Mouse (Mus musculus) midbrain, embryonic 13.5 days (tissue): ENCODE data around the gene Dtwd1. TPM values are rescaled to one million over a fixed set of nuclear protein-coding genes. Genes with fewer than 3 reads are reported as not detected.

ENCODE experiments used
- ATAC-seq: fragments of 200-750 bp; cut with Nextera tagmentation; 2 replicates; pipeline ENCODE4 v1.8.0; 2017; ENCODE audit warnings: mild to moderate bottlenecking, moderate TSS enrichment, moderate library complexity
- H3K27ac ChIP-seq: fragments of 300-500 bp; sonication (generic); 2 replicates; pipeline ENCODE4 v1.5.1; 2015; ENCODE audit warnings: inconsistent platforms, mild to moderate bottlenecking, moderate library complexity
- H3K27me3 ChIP-seq: fragments of 300-500 bp; sonication (generic); 2 replicates; pipeline ENCODE4 v1.6.1; 2015; ENCODE audit warnings: mild to moderate bottlenecking, inconsistent platforms
- H3K36me3 ChIP-seq: fragments of 300-500 bp; sonication (generic); 2 replicates; pipeline ENCODE4 v1.6.1; 2015; ENCODE audit warnings: mild to moderate bottlenecking, inconsistent platforms
- H3K4me1 ChIP-seq: fragments of 300-500 bp; sonication (generic); replicated peaks from 2 replicates; pipeline ENCODE4 v1.6.1; 2015; ENCODE audit warnings: inconsistent platforms
- H3K4me2 ChIP-seq: fragments of 300-500 bp; sonication (generic); replicated peaks from 2 replicates; pipeline ENCODE4 v1.6.1; 2015; ENCODE audit warnings: moderate library complexity, mild to moderate bottlenecking, inconsistent platforms
- H3K4me3 ChIP-seq: fragments of 300-500 bp; sonication (generic); replicated peaks from 2 replicates; pipeline ENCODE4 v1.5.1; 2015; ENCODE audit warnings: mild to moderate bottlenecking, inconsistent platforms
- H3K9ac ChIP-seq: fragments of 300-500 bp; sonication (generic); replicated peaks from 2 replicates; pipeline ENCODE4 v1.6.1; 2015; ENCODE audit warnings: mild to moderate bottlenecking, inconsistent platforms
- H3K9me3 ChIP-seq: fragments of 300-500 bp; sonication (generic); 2 replicates; pipeline ENCODE4 v1.6.1; 2016; ENCODE audit warnings: mild to moderate bottlenecking, inconsistent platforms
- WGBS: fragments of 180-500 bp; shearing (Covaris S2); methylation state at CpG from one replicate; pipeline ENCODE4 v1.1.7; 2015; 5-methylcytosine and 5-hydroxymethylcytosine counted together
- polyA plus RNA-seq: library from polyadenylated mRNA; unstranded; fragments of >200 nt; fragmentation: Nextera tagmentation; extraction: Ambion mirVana; gene quantifications from 2 replicates; pipeline ENCODE4 v1.2.1, GENCODE M21; 2015

The Dtwd1 gene
- 20.7 and 21.1 TPM in 2 replicates for polyA plus RNA-seq

DNA sequence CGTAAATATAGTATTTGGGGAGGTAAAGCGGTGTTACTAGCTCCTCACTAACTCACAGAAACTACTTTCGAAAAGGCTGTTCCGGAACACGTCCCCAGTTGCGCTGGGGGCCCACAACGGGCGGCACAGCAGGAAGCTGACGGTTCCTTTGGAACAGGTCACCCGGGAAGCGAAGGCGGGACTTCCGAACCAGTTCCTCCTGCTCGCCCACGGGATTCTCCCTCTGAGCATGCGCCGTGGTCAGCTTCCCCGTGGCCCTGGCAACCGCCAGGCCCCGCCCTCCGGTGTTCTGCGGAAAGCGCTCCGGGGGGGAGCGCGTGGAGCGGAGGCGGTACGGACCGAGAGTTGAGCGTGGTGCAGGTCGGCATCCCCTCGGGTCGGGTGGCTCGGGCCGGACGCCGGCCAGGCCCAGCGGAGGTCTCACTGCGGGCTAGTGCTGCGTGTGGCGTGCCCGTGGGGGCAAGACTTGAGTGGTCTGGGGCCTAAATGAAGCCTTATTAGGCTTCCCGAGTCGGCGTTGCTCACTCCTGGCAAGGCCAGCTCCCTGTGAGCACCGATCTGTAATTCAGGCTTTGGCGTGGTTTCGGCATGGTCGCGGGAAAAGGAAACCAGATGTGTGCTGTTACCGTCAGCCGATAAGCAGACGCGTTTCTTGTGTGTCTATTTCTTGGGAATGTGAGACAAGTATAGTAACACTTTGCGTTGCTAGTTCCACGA, at the start of gene Dtwd1, which contains the start of gene Fam227b:
Gene Dtwd1, plus strand, starts transcription at position 287 of the 717 bp plus-strand sequence.
Gene Fam227b, minus strand, starts transcription at position 150 of the 717 bp plus-strand sequence.
- peak within 1 kb of the TSS; percentile 61 for H3K4me3 ChIP-seq
- H3K27me3 ChIP-seq, result no peaks in the 10 kb centered on the region
- no peaks in the 10 kb centered on the region for H3K9me3 ChIP-seq
- H3K9ac ChIP-seq, result peak within 1 kb of the TSS; percentile 73
- H3K36me3 ChIP-seq, result peaks cover 9% of the 10 kb centered on the region
- peaks cover 12% of the 10 kb centered on the region for H3K4me1 ChIP-seq
- peak within 1 kb of the TSS; percentile 63 for H3K4me2 ChIP-seq
- ATAC-seq, result peak; percentile 99
- under 1% methylated on average over 56 of the region's 57 CpGs for WGBS
- H3K27ac ChIP-seq, result peak within 1 kb of the TSS; percentile 81

DNA sequence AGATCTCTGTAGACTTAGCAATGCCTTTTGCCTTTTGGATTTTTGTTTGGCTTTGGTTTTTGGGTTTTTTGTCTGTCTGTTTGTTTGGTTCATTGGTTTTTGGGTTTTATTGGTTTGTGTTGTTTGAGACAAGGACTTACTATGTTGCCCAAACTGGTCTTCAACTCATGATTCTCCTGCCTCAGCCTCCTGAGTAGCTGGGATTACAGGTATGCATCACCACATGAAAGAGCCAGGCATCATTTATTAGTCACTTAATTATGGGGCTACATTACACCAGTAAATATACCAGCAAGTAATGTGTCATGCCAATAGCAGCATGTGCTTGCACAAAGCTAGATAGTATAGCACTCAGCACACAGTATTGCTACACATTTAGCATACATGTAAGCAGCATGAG, 4.2 kb upstream of the Dtwd1 start:
- peaks cover 2% of the 10 kb centered on the region for H3K4me1 ChIP-seq
- no peak overlapping the region for H3K4me2 ChIP-seq
- no peaks in the 10 kb centered on the region for H3K9me3 ChIP-seq
- no peaks in the 10 kb centered on the region for H3K36me3 ChIP-seq
- H3K27ac ChIP-seq, result no peak overlapping the region
- no peak for ATAC-seq
- H3K4me3 ChIP-seq, result no peak overlapping the region
- H3K9ac ChIP-seq, result no peak overlapping the region
- no peaks in the 10 kb centered on the region for H3K27me3 ChIP-seq

DNA sequence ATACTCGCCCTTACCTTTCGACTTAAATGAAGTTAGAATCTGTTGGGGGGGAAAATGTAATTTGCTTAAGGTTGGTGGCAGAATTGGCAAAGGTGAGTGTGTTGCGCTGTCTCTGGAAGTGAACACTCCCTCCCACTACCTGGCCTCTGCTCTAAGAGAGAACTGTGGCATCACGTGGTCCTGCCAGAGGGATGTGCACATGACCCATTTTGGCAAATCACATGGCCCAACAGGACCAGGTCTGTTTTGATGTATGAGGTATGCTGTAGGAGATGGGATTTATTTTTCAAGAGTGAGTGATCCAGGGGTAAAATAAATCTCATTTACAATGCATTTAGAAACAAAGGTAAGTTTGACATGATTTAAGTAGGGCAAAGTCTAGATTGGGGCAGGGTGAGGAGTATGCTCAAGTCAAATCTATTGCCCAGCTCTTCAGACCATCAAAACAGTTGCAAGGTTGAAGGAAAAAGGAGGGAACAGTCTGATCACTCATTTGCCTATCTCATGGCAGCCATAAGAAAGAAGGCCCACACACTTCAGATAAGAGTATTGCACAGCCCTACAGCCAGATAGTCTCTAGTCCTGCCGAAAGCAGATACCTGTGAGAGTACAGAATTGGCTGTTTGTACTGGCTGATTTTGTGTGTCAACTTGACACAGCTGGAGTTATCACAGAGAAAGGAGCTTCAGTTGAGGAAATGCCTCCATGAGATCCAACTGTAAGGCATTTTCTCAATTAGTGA, 13.5 kb downstream of the Dtwd1 start:
- WGBS, result 96% methylated on average over 5 of the region's 5 CpGs

DNA sequence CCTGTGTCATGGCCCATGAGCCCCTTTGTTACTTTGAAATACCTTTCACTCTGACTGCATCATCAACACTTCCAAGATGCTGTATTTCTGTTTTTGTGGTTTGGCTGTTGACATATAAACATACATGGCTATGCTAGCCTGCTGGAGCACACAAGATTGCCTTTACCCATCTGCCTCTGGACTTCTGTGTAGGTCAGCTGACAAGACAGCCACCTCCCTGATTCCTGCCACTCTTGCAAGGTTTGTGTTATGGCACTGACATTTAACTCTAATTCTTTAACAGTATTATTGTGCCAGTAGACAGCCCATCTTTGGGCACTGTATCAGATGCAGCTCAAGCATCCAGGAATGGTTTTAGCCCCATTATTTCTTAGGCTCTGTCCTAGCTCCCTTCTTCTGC, 14.4 kb downstream of the Dtwd1 start:
- H3K4me3 ChIP-seq, result no peak overlapping the region
- no peaks in the 10 kb centered on the region for H3K4me1 ChIP-seq
- ATAC-seq, result no peak
- no peak overlapping the region for H3K9ac ChIP-seq
- H3K27ac ChIP-seq, result no peak overlapping the region
- H3K36me3 ChIP-seq, result peaks cover 24% of the 10 kb centered on the region
- no peak overlapping the region for H3K4me2 ChIP-seq
- H3K9me3 ChIP-seq, result no peaks in the 10 kb centered on the region
- H3K27me3 ChIP-seq, result no peaks in the 10 kb centered on the region

More for the DNA sequence above, 13.5 kb downstream of the Dtwd1 start:
- no peak for ATAC-seq
- H3K9me3 ChIP-seq, result no peaks in the 10 kb centered on the region
- H3K36me3 ChIP-seq, result peaks cover 31% of the 10 kb centered on the region
- H3K27ac ChIP-seq, result no peak overlapping the region
- H3K27me3 ChIP-seq, result no peaks in the 10 kb centered on the region
- no peaks in the 10 kb centered on the region for H3K4me1 ChIP-seq
- H3K9ac ChIP-seq, result no peak overlapping the region
- no peak overlapping the region for H3K4me3 ChIP-seq
- no peak overlapping the region for H3K4me2 ChIP-seq

DNA sequence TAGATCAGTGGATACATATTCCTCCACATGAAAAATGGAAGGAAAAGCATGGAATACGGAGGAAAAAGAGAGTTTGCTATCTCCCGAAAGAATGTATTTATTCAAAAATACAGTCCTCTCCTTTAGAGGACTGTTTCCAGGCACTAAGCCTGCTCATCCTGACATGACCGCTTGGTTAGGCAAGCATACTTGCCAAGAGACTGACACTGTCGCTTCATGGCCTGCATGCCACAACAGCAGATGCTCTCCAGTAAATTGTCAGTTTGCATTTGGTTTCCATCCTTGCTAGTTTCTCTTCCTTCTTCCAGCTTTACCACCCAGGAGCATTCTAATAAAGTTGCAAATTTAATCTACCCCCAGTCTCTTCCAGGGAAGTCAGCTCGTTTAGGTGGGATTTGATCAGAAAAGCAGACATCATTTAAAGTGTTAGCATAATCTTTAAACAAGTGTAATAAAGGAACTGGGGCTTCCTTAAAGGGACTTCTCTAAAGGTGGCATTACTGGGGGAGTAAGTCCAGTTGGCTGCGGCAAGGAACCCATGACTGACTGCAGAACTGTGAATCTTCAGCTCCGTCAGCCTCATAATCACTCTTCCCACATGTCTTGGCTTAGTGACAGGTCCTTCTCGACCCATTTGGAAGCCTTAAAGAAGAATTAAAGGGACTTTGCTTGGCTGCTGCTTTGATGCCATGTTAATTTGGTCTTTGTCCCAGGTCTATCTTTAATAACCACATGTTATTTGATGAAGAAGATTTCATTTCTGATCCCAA, 15.1 kb downstream of the Dtwd1 start:
- H3K36me3 ChIP-seq, result peaks cover 17% of the 10 kb centered on the region
- H3K27ac ChIP-seq, result no peak overlapping the region
- no peaks in the 10 kb centered on the region for H3K4me1 ChIP-seq
- no peak for ATAC-seq
- no peak overlapping the region for H3K4me2 ChIP-seq
- H3K4me3 ChIP-seq, result no peak overlapping the region
- no peaks in the 10 kb centered on the region for H3K9me3 ChIP-seq
- no peak overlapping the region for H3K9ac ChIP-seq
- H3K27me3 ChIP-seq, result no peaks in the 10 kb centered on the region
- 83% methylated on average over 8 of the region's 8 CpGs for WGBS

DNA sequence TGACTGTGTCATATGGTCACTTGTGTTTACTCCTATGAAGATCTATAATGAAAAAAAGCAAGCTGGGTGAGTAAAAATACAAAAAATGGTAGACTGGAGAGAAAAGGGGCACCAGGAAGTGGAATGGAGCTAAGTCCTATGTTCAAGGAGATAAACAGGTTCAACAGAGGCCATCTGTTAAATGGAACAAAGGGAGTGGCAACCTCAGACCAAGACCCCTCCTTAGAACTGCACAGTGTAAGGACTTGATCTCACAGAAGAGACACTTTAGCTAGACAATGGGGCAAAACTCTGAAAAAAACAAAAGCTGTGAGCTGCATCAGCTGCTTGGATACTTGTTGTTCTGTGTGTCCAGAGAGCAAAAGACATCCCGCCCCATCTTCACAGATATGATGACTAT, 19.5 kb downstream of the Dtwd1 start:
- H3K4me3 ChIP-seq, result no peak overlapping the region
- H3K9me3 ChIP-seq, result no peaks in the 10 kb centered on the region
- 95% methylated on average over 1 of the region's 1 CpGs for WGBS
- no peaks in the 10 kb centered on the region for H3K36me3 ChIP-seq
- H3K27me3 ChIP-seq, result no peaks in the 10 kb centered on the region
- no peak overlapping the region for H3K4me2 ChIP-seq
- no peak overlapping the region for H3K9ac ChIP-seq
- no peaks in the 10 kb centered on the region for H3K4me1 ChIP-seq
- ATAC-seq, result no peak
- no peak overlapping the region for H3K27ac ChIP-seq

DNA sequence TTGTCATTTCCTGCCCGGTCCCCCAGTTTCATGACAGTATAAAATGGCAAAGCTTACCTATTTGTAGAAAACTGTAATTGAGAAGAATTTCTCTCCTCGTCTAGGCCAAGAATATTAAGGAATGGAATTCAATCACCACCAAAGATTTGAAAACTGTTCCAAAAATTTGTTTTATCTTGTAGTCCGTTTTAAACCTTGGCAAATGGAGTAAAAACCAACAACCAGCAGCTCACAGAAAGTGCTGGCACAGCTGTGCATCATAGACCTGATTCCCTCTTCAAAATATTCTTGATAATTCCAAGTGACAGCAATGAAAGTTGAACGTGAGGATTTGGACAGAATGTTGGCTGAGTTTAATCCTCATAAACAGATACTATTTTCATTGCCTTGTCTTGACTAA, 39.4 kb downstream of the Dtwd1 start:
- WGBS, result 81% methylated on average over 4 of the region's 4 CpGs
- no peaks in the 10 kb centered on the region for H3K9me3 ChIP-seq
- no peaks in the 10 kb centered on the region for H3K27me3 ChIP-seq
- no peak overlapping the region for H3K4me2 ChIP-seq
- H3K36me3 ChIP-seq, result no peaks in the 10 kb centered on the region
- H3K27ac ChIP-seq, result no peak overlapping the region
- H3K9ac ChIP-seq, result no peak overlapping the region
- H3K4me1 ChIP-seq, result no peaks in the 10 kb centered on the region
- ATAC-seq, result no peak
- H3K4me3 ChIP-seq, result no peak overlapping the region

DNA sequence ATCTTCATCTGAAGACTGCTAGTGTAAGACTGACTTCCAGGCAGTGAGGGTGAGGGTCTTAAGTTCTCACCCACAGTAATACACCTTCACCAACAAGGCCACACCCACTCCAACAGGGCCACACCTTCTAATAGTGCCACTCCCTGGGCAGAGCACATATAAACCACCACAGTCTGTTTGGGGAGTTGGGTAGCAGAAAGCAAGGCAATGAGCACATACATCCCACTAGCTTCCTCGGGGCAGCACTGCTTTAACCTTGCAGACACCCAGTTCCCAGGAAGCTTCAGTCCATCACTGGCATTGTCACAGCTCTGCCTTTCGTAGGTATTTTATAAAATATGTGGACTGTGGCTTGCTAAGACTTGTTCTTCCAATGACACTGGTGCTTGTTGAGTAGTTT, 40.2 kb downstream of the Dtwd1 start:
- Histone ChIP-seq H3K9ac (no peak overlapping the region), H3K4me1 (no peaks in the 10 kb centered on the region), H3K27me3 (no peaks in the 10 kb centered on the region), H3K9me3 (no peaks in the 10 kb centered on the region), H3K27ac (no peak overlapping the region), H3K4me2 (no peak overlapping the region), H3K36me3 (no peaks in the 10 kb centered on the region), H3K4me3 (no peak overlapping the region)
- WGBS, result 88% methylated on average over 2 of the region's 2 CpGs
- ATAC-seq, result no peak

DNA sequence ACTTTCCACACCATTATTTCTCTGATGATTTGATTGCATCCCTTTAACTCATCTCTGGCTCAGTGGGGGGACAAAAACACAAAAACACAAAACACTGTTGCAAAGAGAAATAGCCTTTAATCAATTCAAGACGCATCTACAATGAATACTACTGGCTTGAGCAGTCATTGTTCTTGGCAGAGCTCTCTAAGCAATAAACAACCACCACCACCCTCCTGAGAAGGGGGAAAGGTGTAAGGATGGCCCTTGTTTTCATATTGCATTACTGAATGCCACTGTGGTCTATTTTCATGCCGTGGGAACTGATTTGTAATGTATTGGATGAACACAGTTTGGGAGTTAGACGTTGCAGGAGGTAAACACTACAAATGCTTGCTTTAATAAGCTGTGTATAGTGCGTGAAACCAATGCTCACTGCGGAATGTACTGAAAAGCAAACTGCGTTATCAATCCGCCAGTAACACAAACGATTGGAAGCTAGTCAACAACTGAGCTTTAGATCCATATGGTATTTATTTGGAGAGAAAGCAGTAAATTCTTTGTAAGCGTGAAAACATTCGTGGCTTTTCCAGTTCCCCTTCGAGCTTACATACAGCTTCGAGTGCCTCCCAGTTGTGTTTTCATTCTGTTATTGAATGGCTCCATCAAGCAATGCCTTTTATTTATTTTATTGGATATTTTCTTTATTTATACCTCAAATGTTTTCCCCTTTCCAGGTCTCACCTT, 43.9 kb downstream of the Dtwd1 start:
- ATAC-seq, result no peak
- H3K9ac ChIP-seq, result no peak overlapping the region
- H3K4me3 ChIP-seq, result no peak overlapping the region
- no peak overlapping the region for H3K4me2 ChIP-seq
- no peaks in the 10 kb centered on the region for H3K4me1 ChIP-seq
- H3K9me3 ChIP-seq, result no peaks in the 10 kb centered on the region
- WGBS, result 81% methylated on average over 12 of the region's 12 CpGs
- H3K27ac ChIP-seq, result no peak overlapping the region
- no peaks in the 10 kb centered on the region for H3K36me3 ChIP-seq
- no peaks in the 10 kb centered on the region for H3K27me3 ChIP-seq

DNA sequence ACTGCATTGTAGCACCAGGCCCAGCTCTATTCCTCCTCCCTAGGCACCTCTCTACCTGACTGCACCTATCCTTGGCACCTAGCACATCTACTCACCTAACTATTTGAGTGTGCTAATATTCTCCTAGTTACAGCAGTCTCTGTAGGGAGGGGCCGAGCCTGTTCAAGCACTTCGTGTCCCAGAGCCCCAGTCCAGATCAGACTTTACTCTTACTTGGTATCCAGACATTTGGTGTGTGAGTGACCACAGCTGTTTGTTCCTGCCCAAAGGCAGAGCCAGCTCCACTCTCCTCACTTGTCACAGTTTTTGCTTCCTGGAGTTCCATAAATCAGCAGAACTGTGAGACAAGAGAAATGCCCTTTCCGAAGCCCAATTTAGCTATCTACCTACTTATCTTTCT, 47.0 kb downstream of the Dtwd1 start:
- 94% methylated on average over 3 of the region's 3 CpGs for WGBS
- H3K4me3 ChIP-seq, result no peak overlapping the region
- H3K9me3 ChIP-seq, result no peaks in the 10 kb centered on the region
- H3K9ac ChIP-seq, result no peak overlapping the region
- H3K27ac ChIP-seq, result no peak overlapping the region
- H3K36me3 ChIP-seq, result no peaks in the 10 kb centered on the region
- no peak for ATAC-seq
- no peak overlapping the region for H3K4me2 ChIP-seq
- H3K27me3 ChIP-seq, result no peaks in the 10 kb centered on the region
- H3K4me1 ChIP-seq, result no peaks in the 10 kb centered on the region

DNA sequence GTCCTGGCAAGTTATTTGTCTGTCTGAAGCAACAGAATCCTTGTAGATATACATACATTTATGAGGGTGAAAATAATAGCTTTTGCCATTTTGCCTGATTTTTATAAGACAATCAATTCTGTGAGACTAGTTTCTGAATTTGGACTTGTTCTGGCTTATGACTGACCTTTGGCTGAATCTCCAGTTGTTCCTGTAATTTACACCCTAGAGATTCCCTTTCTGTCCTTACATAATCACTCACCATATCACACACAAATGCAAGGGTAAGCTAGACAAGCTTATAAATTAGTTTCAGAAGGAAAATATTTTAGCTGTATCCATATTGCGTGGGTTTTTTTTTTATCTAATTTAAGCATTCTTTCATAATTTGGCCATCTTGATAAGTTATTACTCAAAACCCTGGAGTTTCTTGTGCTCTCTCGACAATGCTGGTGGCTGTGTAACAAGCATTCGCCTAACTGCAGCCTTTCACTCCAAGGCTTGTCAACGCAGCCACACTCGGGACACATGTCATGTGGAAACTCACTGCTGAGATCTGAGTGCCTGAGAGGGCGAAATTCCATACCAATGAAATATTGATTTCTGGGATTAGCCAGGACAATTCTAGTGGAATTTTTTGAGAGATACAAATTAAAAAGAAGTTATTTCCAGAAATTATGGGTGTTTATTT, 59.2 kb downstream of the Dtwd1 start:
- ATAC-seq, result no peak
- Histone ChIP-seq H3K4me3 (no peak overlapping the region), H3K9me3 (no peaks in the 10 kb centered on the region), H3K9ac (no peak overlapping the region), H3K4me2 (no peak overlapping the region), H3K4me1 (no peaks in the 10 kb centered on the region), H3K27ac (no peak overlapping the region), H3K27me3 (no peaks in the 10 kb centered on the region), H3K36me3 (no peaks in the 10 kb centered on the region)
- 88% methylated on average over 6 of the region's 6 CpGs for WGBS
